14 mouse cellular contexts compared by ENCODE assay signal in the genomic region with DNA sequence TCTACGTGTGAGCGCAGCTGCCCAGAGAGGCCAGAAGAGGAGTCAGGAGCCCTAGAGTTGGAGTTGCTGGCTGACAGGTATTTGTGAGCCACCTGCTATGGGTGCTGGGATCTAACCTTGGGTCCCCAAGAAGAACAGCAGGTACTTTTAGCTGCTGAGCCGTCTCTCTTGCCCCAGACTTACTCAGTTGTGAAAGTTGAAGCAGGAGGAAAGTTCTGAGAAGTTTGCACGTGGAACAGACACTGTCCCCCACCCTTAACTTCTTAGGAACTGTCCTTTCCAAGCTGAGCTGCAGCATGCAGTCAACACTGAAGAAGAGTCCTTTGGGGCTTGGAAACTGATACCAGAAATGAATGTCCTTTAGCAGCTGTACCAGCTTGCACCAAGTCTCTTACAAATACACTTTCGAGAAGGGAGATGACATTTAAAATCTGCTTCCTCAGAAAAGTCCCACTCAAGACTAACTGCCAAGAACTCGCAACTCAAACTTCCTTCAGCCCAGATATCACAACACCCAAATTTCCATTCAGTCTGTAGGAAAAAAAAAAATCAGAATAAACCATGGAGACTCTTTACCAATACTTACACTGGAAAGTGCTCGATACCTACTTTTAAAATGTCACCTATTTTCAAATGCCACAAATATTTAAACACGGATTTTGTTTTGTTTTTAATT. TPM values are rescaled to one million over a fixed set of nuclear protein-coding genes. Genes with fewer than 3 reads are reported as not detected.
DNase-seq lines count a peak whose midpoint lies in the region; ATAC-seq and TF ChIP-seq lines count a peak whose summit lies in the region.
"Had no signal": no experiment of that assay in that cellular context is flagged by ENCODE, and none has a peak within 500 bp of the region (broad histone marks: within the 10 kb centered on the region; RNA-seq: fewer than 3 reads in every experiment).

No protein-coding gene starts in this region.

- H3K9me3 ChIP-seq in forebrain, embryonic 13.5 days (replicated peaks), result no peaks in the 10 kb centered on the region
- H3K9me3 ChIP-seq in forebrain, postnatal 0 days (ENCODE audit: low read length), result no peaks in the 10 kb centered on the region
- H3K9me3 ChIP-seq in intestine, embryonic 14.5 days (ENCODE audit: control insufficient read depth, low read length), result no peaks in the 10 kb centered on the region
- H3K9me3 ChIP-seq in intestine, embryonic 16.5 days (ENCODE audit: control insufficient read depth, low read length), result no peaks in the 10 kb centered on the region
- H3K9me3 ChIP-seq: embryonic facial prominence, embryonic 15.5 days had no signal

- H3K36me3 ChIP-seq in forebrain, embryonic 13.5 days (ENCODE audit: poor library complexity, severe bottlenecking), result no peaks in the 10 kb centered on the region
- H3K36me3 ChIP-seq in forebrain, postnatal 0 days (ENCODE audit: insufficient read depth), result no peaks in the 10 kb centered on the region
- H3K36me3 ChIP-seq in intestine, embryonic 14.5 days (ENCODE audit: control insufficient read depth, insufficient read depth, low read length), result no peaks in the 10 kb centered on the region
- no peaks in the 10 kb centered on the region for H3K36me3 ChIP-seq in intestine, embryonic 16.5 days (ENCODE audit: control insufficient read depth, insufficient read depth, low read length)
- H3K36me3 ChIP-seq in thymus, adult 2 months (ENCODE audit: control insufficient read depth, insufficient read depth, low read length), result no peaks in the 10 kb centered on the region
- H3K36me3 ChIP-seq: embryonic facial prominence, embryonic 15.5 days had no signal

- no peak for TF ChIP-seq CTCF in forebrain, postnatal 0 days (IDR thresholded peaks at IDR 0.05; ENCODE audit: low read depth)
- no peak for TF ChIP-seq CTCF in thymus, adult 2 months (IDR thresholded peaks at IDR 0.05; ENCODE audit: borderline replicate concordance, control insufficient read depth, extremely low read depth, insufficient read depth, low read length, poor library complexity)

- no peak for DNase-seq in forebrain, postnatal 0 days
- no peak for DNase-seq in intestine, embryonic 14.5 days (ENCODE audit: low spot score)
- DNase-seq in thymus, adult 2 months, result no peak
- no peak for DNase-seq in thymus, postnatal 10 days (ENCODE audit: low spot score in 2 of 2)
- no peak for DNase-seq in cerebellum, adult 8-10 months
- no peak for DNase-seq in adrenal gland, postnatal 10 days
- DNase-seq: cerebellum, adult 18-20 months; kidney, adult 8-10 months; layer of hippocampus, postnatal 36 days; lung, adult 2 months; retina, postnatal 1 day had no signal

- ATAC-seq in forebrain, embryonic 13.5 days, result no peak
- no peak for ATAC-seq in forebrain, postnatal 0 days
- no peak for ATAC-seq in intestine, embryonic 14.5 days (replicated peaks; ENCODE audit: low FRiP score, low TSS enrichment, low read depth)
- no peak for ATAC-seq in intestine, embryonic 16.5 days

- H3K4me1 ChIP-seq in forebrain, embryonic 13.5 days, result peaks cover 56% of the 10 kb centered on the region
- H3K4me1 ChIP-seq in forebrain, postnatal 0 days (ENCODE audit: insufficient read depth), result peaks cover 8% of the 10 kb centered on the region
- H3K4me1 ChIP-seq in intestine, embryonic 14.5 days (replicated peaks; ENCODE audit: control insufficient read depth, insufficient read depth, low read length), result peaks cover 30% of the 10 kb centered on the region
- peaks cover 29% of the 10 kb centered on the region for H3K4me1 ChIP-seq in intestine, embryonic 16.5 days (ENCODE audit: control insufficient read depth, insufficient read depth, low read length)
- peaks cover 22% of the 10 kb centered on the region for H3K4me1 ChIP-seq in thymus, adult 2 months (replicated peaks; ENCODE audit: control insufficient read depth, insufficient read depth, low read length)

- no peak overlapping the region for H3K9ac ChIP-seq in forebrain, embryonic 13.5 days
- H3K9ac ChIP-seq in forebrain, postnatal 0 days, result no peak overlapping the region
- H3K9ac ChIP-seq in intestine, embryonic 14.5 days (ENCODE audit: low read length), result no peak overlapping the region
- H3K9ac ChIP-seq in intestine, embryonic 16.5 days (ENCODE audit: low read depth, low read length), result no peak overlapping the region
- H3K9ac ChIP-seq: embryonic facial prominence, embryonic 15.5 days had no signal

- no peak overlapping the region; the same call in 1 of the 2 replicates for H3K4me3 ChIP-seq in forebrain, embryonic 13.5 days
- H3K4me3 ChIP-seq in forebrain, postnatal 0 days (ENCODE audit: low read depth, low read length), result no peak overlapping the region
- H3K4me3 ChIP-seq in intestine, embryonic 14.5 days (ENCODE audit: low read depth, low read length), result no peak overlapping the region
- no peak overlapping the region for H3K4me3 ChIP-seq in intestine, embryonic 16.5 days (ENCODE audit: low read length)
- no peak overlapping the region for H3K4me3 ChIP-seq in thymus, adult 2 months (ENCODE audit: control insufficient read depth, insufficient read depth, low read length)
- H3K4me3 ChIP-seq: embryonic facial prominence, embryonic 15.5 days had no signal

- no peak for TF ChIP-seq POLR2A in thymus, adult 2 months (IDR thresholded peaks at IDR 0.05; ENCODE audit: control insufficient read depth, extremely low read depth, insufficient read depth, low read length, poor library complexity)

- WGBS in forebrain, embryonic 13.5 days, result 95% methylated on average over 8 of the region's 8 CpGs
- 89% methylated on average over 8 of the region's 8 CpGs for WGBS in forebrain, postnatal 0 days
- 86% methylated on average over 8 of the region's 8 CpGs for WGBS in intestine, embryonic 14.5 days
- 83% methylated on average over 8 of the region's 8 CpGs for WGBS in intestine, embryonic 16.5 days
- WGBS in thymus, adult 2 months, result 62% methylated on average over 8 of the region's 8 CpGs

- peak overlapping the region; percentile 89; the same call in 1 of the 2 replicates for H3K4me2 ChIP-seq in forebrain, embryonic 13.5 days
- no peak overlapping the region for H3K4me2 ChIP-seq in forebrain, postnatal 0 days (ENCODE audit: low read depth)
- peak overlapping the region; percentile 75; the same call in 1 of the 2 replicates for H3K4me2 ChIP-seq in intestine, embryonic 14.5 days (ENCODE audit: low read length)
- no peak overlapping the region for H3K4me2 ChIP-seq in intestine, embryonic 16.5 days (ENCODE audit: low read depth, low read length)

- no peak overlapping the region for H3K27ac ChIP-seq in forebrain, embryonic 13.5 days
- H3K27ac ChIP-seq in forebrain, postnatal 0 days (ENCODE audit: low read depth, low read length), result no peak overlapping the region
- no peak overlapping the region for H3K27ac ChIP-seq in intestine, embryonic 14.5 days (ENCODE audit: low read depth)
- H3K27ac ChIP-seq in intestine, embryonic 16.5 days (ENCODE audit: low read length), result no peak overlapping the region
- H3K27ac ChIP-seq in thymus, adult 2 months (ENCODE audit: control insufficient read depth, insufficient read depth, low read length), result peak overlapping the region; percentile 74
- H3K27ac ChIP-seq: embryonic facial prominence, embryonic 15.5 days had no signal

- H3K27me3 ChIP-seq in forebrain, embryonic 13.5 days, result no peaks in the 10 kb centered on the region
- H3K27me3 ChIP-seq in forebrain, postnatal 0 days (ENCODE audit: insufficient read depth, low read length), result no peaks in the 10 kb centered on the region
- H3K27me3 ChIP-seq in intestine, embryonic 14.5 days (replicated peaks; ENCODE audit: control insufficient read depth, insufficient read depth, low read length), result no peaks in the 10 kb centered on the region
- H3K27me3 ChIP-seq in intestine, embryonic 16.5 days (replicated peaks; ENCODE audit: control insufficient read depth, insufficient read depth, low read length), result no peaks in the 10 kb centered on the region
- no peaks in the 10 kb centered on the region for H3K27me3 ChIP-seq in thymus, adult 2 months (ENCODE audit: control insufficient read depth, insufficient read depth, low read length)
- H3K27me3 ChIP-seq: embryonic facial prominence, embryonic 15.5 days had no signal

RNA-seq across cellular contexts. Expression of gene Rab8b, which starts 2.1 kb away (rescaled TPM):
- 41.0 and 43.8 TPM in 2 replicates for polyA plus RNA-seq in forebrain, embryonic 13.5 days (2015; fragmentation: Nextera tagmentation; extraction: Ambion mirVana)
- total RNA-seq in forebrain, postnatal 0 days (2014; rRNA removed), result 22.2 and 30.7 TPM in 2 replicates
- 6.0 and 20.7 TPM in 2 replicates for polyA plus RNA-seq in forebrain, postnatal 0 days (2015; fragmentation: Nextera tagmentation; extraction: Ambion mirVana)
- polyA plus RNA-seq in intestine, embryonic 14.5 days (2014; fragmentation: Nextera tagmentation; extraction: Ambion mirVana), result 26.1 and 30.2 TPM in 2 replicates
- polyA plus RNA-seq in intestine, embryonic 16.5 days (2015; fragmentation: Nextera tagmentation; extraction: Ambion mirVana), result 18.3 and 18.4 TPM in 2 replicates
- polyA plus RNA-seq in thymus, adult 2 months (2012; rRNA removed), result 24.7 and 27.6 TPM in 2 replicates
- total RNA-seq in adrenal gland, postnatal 10 days (2021), result 10 to 100 TPM; 21.7 TPM

RNA-seq across cellular contexts. Expression of gene Rps27l, which starts 28.5 kb away (rescaled TPM):
- polyA plus RNA-seq in forebrain, embryonic 13.5 days (2015; fragmentation: Nextera tagmentation; extraction: Ambion mirVana), result 470 and 585 TPM in 2 replicates
- total RNA-seq in forebrain, postnatal 0 days (2014; rRNA removed), result 129 and 139 TPM in 2 replicates
- 208 and 277 TPM in 2 replicates for polyA plus RNA-seq in forebrain, postnatal 0 days (2015; fragmentation: Nextera tagmentation; extraction: Ambion mirVana)
- 723 and 793 TPM in 2 replicates for polyA plus RNA-seq in intestine, embryonic 14.5 days (2014; fragmentation: Nextera tagmentation; extraction: Ambion mirVana)
- polyA plus RNA-seq in intestine, embryonic 16.5 days (2015; fragmentation: Nextera tagmentation; extraction: Ambion mirVana), result 763 and 818 TPM in 2 replicates
- 52.2 and 61.1 TPM in 2 replicates for polyA plus RNA-seq in thymus, adult 2 months (2012; rRNA removed)
- total RNA-seq in adrenal gland, postnatal 10 days (2021), result 100 to 1,000 TPM; 312 to 350 TPM

RNA-seq across cellular contexts. Expression of gene Lactb, which starts 57.9 kb away (rescaled TPM):
- 8.1 and 8.5 TPM in 2 replicates for polyA plus RNA-seq in forebrain, embryonic 13.5 days (2015; fragmentation: Nextera tagmentation; extraction: Ambion mirVana)
- 20.3 and 20.7 TPM in 2 replicates for total RNA-seq in forebrain, postnatal 0 days (2014; rRNA removed)
- 9.9 and 12.2 TPM in 2 replicates for polyA plus RNA-seq in forebrain, postnatal 0 days (2015; fragmentation: Nextera tagmentation; extraction: Ambion mirVana)
- 8.9 and 9.3 TPM in 2 replicates for polyA plus RNA-seq in intestine, embryonic 14.5 days (2014; fragmentation: Nextera tagmentation; extraction: Ambion mirVana)
- 5.6 and 6.7 TPM in 2 replicates for polyA plus RNA-seq in intestine, embryonic 16.5 days (2015; fragmentation: Nextera tagmentation; extraction: Ambion mirVana)
- polyA plus RNA-seq in thymus, adult 2 months (2012; rRNA removed), result 12.6 and 19.1 TPM in 2 replicates
- total RNA-seq in adrenal gland, postnatal 10 days (2021), result 10 to 100 TPM; 18.7 to 20.3 TPM

Comparison
In these comparisons a context has a peak if more than half of its experiments do, and no peak if none do; other contexts are left out.
1. H3K4me2 ChIP-seq: peak in forebrain, embryonic 13.5 days (single experiment) and intestine, embryonic 14.5 days (single experiment); none in forebrain, postnatal 0 days (single experiment) and intestine, embryonic 16.5 days (single experiment).